Mouse (Mus musculus) limb, embryonic 14.5 days (tissue): ENCODE measurements around the gene Trak1. TPM values are rescaled to one million over a fixed set of nuclear protein-coding genes. Genes with fewer than 3 reads are reported as not detected.
A peak's percentile ranks its signal among the peaks of the same experiment; 100 is the strongest.
"Not testable (repeated sequence)": the region's sequence is repeated elsewhere in the genome, so short reads cannot be mapped to it uniquely, and the experiment has no call there.

Experiments
- ATAC-seq: fragments of 200-750 bp; cut with Nextera tagmentation; 2 replicates; pipeline ENCODE4 v1.8.0; 2017; ENCODE audit warnings: low read depth, moderate number of reproducible peaks, moderate TSS enrichment; ENCODE audit not compliant: low FRiP score
- DNase-seq: peaks from one replicate; pipeline ENCODE4 v3.0.0-alpha.2; 2015; ENCODE audit warnings: low spot score
- H3K27ac ChIP-seq: fragments of 300-500 bp; sonication (generic); replicated peaks from 2 replicates; pipeline ENCODE4 v1.5.1; 2014; ENCODE audit warnings: low read depth, mild to moderate bottlenecking, low read length, moderate library complexity, mixed read lengths
- H3K27me3 ChIP-seq: fragments of 300-500 bp; sonication (generic); 2 replicates; pipeline ENCODE4 v1.6.1; 2014; ENCODE audit warnings: low read length, mixed read lengths; ENCODE audit not compliant: control insufficient read depth, insufficient read depth
- H3K36me3 ChIP-seq: fragments of 300-500 bp; sonication (generic); 2 replicates; pipeline ENCODE4 v1.6.1; 2014; ENCODE audit warnings: mild to moderate bottlenecking, low read length, moderate library complexity, mixed read lengths; ENCODE audit not compliant: control insufficient read depth, insufficient read depth
- H3K4me1 ChIP-seq: fragments of 300-500 bp; sonication (generic); 2 replicates; pipeline ENCODE4 v1.6.1; 2014; ENCODE audit warnings: antibody characterized with exemption, low read length, mixed read lengths; ENCODE audit not compliant: control insufficient read depth, insufficient read depth
- H3K4me2 ChIP-seq: fragments of 300-500 bp; sonication (generic); replicated peaks from 2 replicates; pipeline ENCODE4 v1.6.1; 2014; ENCODE audit warnings: low read depth, mild to moderate bottlenecking, low read length, moderate library complexity; ENCODE audit not compliant: severe bottlenecking
- H3K4me3 ChIP-seq: fragments of 300-500 bp; sonication (generic); replicated peaks from 2 replicates; pipeline ENCODE4 v1.5.1; 2014; ENCODE audit warnings: low read length
- H3K9ac ChIP-seq: fragments of 300-500 bp; sonication (generic); 2 replicates; pipeline ENCODE4 v1.6.1; 2014; ENCODE audit warnings: mild to moderate bottlenecking, low read depth, low read length, moderate library complexity; ENCODE audit not compliant: severe bottlenecking
- H3K9me3 ChIP-seq: fragments of 300-500 bp; sonication (generic); 2 replicates; pipeline ENCODE4 v1.6.1; 2016; ENCODE audit warnings: low read length; ENCODE audit not compliant: control insufficient read depth
- POLR2A ChIP-seq: fragments of 200-500 bp; IDR thresholded peaks from 2 replicates; pipeline ENCODE4 v1.8.0; 2012; ENCODE audit warnings: inconsistent platforms, mild to moderate bottlenecking, moderate library complexity, borderline replicate concordance; ENCODE audit not compliant: insufficient read depth, insufficient read length; ENCODE audit errors: extremely low read depth
- WGBS: fragments of 180-500 bp; shearing (Covaris S2); extraction: QIAGEN DNeasy Blood & Tissue Kit; methylation state at CpG from one replicate; pipeline ENCODE4 v1.1.7; 2014; 5-methylcytosine and 5-hydroxymethylcytosine counted together
- polyA plus RNA-seq, 2 experiments: library from polyadenylated mRNA; depleted of rRNA in 1 of 2; stranded (reverse) in 1 of 2; unstranded in 1 of 2; fragments of >200 nt; fragmentation: Nextera tagmentation in 1 of 2; extraction: Ambion mirVana in 1 of 2; gene quantifications; 2 replicates each; pipeline versions ENCODE4 v1.2.1 to v1.2.3; 2012 to 2014

Gene Trak1
- polyA plus RNA-seq, 2 experiments: 20.8 to 31.2 TPM

DNA sequence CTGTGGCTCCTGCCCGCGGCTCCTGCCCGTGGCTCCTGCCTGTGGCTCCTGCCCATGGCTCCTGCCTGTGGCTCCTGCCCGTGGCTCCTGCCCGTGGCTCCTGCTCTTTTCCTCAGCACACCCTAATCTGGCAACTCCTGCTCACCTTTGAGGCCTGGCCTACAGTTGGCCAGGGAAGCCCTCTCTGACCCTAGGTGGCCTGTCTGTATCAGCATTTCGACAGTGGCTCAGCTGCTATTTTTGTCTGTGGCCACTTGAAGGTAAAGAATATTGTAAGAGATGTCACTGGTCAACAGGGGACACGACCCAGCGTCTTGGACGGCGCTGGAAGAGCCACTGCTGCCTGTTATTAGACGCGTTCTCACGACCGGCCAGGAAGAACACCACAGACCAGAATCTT, 24.7 kb downstream of the Trak1 start:
- H3K27me3 ChIP-seq: no peaks in the 10 kb centered on the region
- no peak overlapping the region for H3K27ac ChIP-seq
- peaks cover 5% of the 10 kb centered on the region for H3K4me1 ChIP-seq
- no peak overlapping the region for H3K4me2 ChIP-seq
- ATAC-seq (no peak), DNase-seq (no peak)
- no peak overlapping the region for H3K9ac ChIP-seq
- no peak for TF ChIP-seq POLR2A
- no peaks in the 10 kb centered on the region for H3K9me3 ChIP-seq
- 94% methylated on average over 14 of the region's 14 CpGs for WGBS
- H3K4me3 ChIP-seq: no peak overlapping the region
- H3K36me3 ChIP-seq: peaks cover 6% of the 10 kb centered on the region; the same call in 1 of the 2 replicates

GRCm38 (mm10) chr9:121328342-121328741, 31.0 kb downstream of the Trak1 start:
- H3K9ac ChIP-seq, H3K4me3 ChIP-seq, H3K36me3 ChIP-seq, H3K27ac ChIP-seq, DNase-seq, H3K4me2 ChIP-seq, ATAC-seq, H3K27me3 ChIP-seq, H3K9me3 ChIP-seq: not testable (repeated sequence)
- H3K4me1 ChIP-seq: peaks cover 13% of the 10 kb centered on the region
- WGBS: 90% methylated on average over 16 of the region's 21 CpGs

GRCm38 (mm10) chr9:121329181-121329580, 31.9 kb downstream of the Trak1 start:
- H3K27ac ChIP-seq: no peak overlapping the region
- peaks cover 19% of the 10 kb centered on the region for H3K4me1 ChIP-seq
- no peak overlapping the region for H3K4me2 ChIP-seq
- 68% methylated on average over 8 of the region's 8 CpGs for WGBS
- no peaks in the 10 kb centered on the region for H3K36me3 ChIP-seq
- DNase-seq: no peak
- TF ChIP-seq POLR2A: no peak
- no peak overlapping the region for H3K9ac ChIP-seq
- ATAC-seq: no peak
- no peaks in the 10 kb centered on the region for H3K27me3 ChIP-seq
- no peak overlapping the region for H3K4me3 ChIP-seq
- H3K9me3 ChIP-seq: no peaks in the 10 kb centered on the region

GRCm38 (mm10) chr9:121330065-121330464, 32.8 kb downstream of the Trak1 start:
- Histone ChIP-seq H3K4me2 (no peak overlapping the region), H3K27me3 (no peaks in the 10 kb centered on the region), H3K9ac (no peak overlapping the region), H3K4me1 (peaks cover 26% of the 10 kb centered on the region), H3K4me3 (no peak overlapping the region), H3K9me3 (no peaks in the 10 kb centered on the region), H3K27ac (no peak overlapping the region), H3K36me3 (no peaks in the 10 kb centered on the region)
- ATAC-seq (no peak), DNase-seq (no peak)
- no peak for TF ChIP-seq POLR2A
- WGBS: 91% methylated on average over 5 of the region's 5 CpGs

- no peaks in the 10 kb centered on the region for H3K27me3 ChIP-seq
- no peak overlapping the region for H3K9ac ChIP-seq
- WGBS: 28% methylated on average over 5 of the region's 5 CpGs
- no peaks in the 10 kb centered on the region for H3K9me3 ChIP-seq
- peak overlapping the region; percentile 81 for H3K27ac ChIP-seq
- H3K36me3 ChIP-seq: no peaks in the 10 kb centered on the region
- H3K4me3 ChIP-seq: no peak overlapping the region
- no peak overlapping the region; the same call in 1 of the 2 replicates for H3K4me2 ChIP-seq
- no peak for TF ChIP-seq POLR2A
- DNase-seq: peak; percentile 36
- peaks cover 36% of the 10 kb centered on the region for H3K4me1 ChIP-seq
- ATAC-seq: peak; percentile 31; the same call in 1 of the 2 replicates
Measured at GRCm38 (mm10) chr9:121331438-121331837, 34.1 kb downstream of the Trak1 start.
